19 mouse cellular contexts compared by ENCODE assay signal in genomic region chr11:84774870-84775514, GRCm38 (mm10). TPM values are rescaled to one million over a fixed set of nuclear protein-coding genes. Genes with fewer than 3 reads are reported as not detected.
DNase-seq lines count a peak whose midpoint lies in the region; ATAC-seq lines count a peak whose summit lies in the region.
"Had no signal": no experiment of that assay in that cellular context is flagged by ENCODE, and none has a peak within 500 bp of the region (broad histone marks: within the 10 kb centered on the region; RNA-seq: fewer than 3 reads in every experiment).

No protein-coding gene starts in this region.

- DNase-seq in adrenal gland, adult 18-20 months (ENCODE audit: low spot score in 2 of 2) = no peak
- no peak for DNase-seq in right cerebral cortex, postnatal 10 days (ENCODE audit: low spot score in 2 of 2)
- no peak for DNase-seq in heart, embryonic 10.5 days (ENCODE audit: low spot score)
- DNase-seq: cerebellum, adult 8-10 months; heart, postnatal 36 days; kidney, adult 11 months; kidney, postnatal 10 days; liver, embryonic 13.5 days; thymus, postnatal 36 days had no signal

- 48% methylated on average over 13 of the region's 13 CpGs for WGBS in embryonic facial prominence, embryonic 13.5 days
- WGBS in forebrain, embryonic 15.5 days = 24% methylated on average over 13 of the region's 13 CpGs
- WGBS in hindbrain, embryonic 16.5 days = 27% methylated on average over 13 of the region's 13 CpGs
- WGBS in midbrain, embryonic 15.5 days = 43% methylated on average over 13 of the region's 13 CpGs
- WGBS in heart, embryonic 10.5 days = 59% methylated on average over 13 of the region's 13 CpGs

- H3K9ac ChIP-seq in embryonic facial prominence, embryonic 13.5 days = no peak overlapping the region
- H3K9ac ChIP-seq in forebrain, embryonic 15.5 days (replicated peaks) = no peak overlapping the region
- no peak overlapping the region for H3K9ac ChIP-seq in hindbrain, embryonic 16.5 days (ENCODE audit: low read depth, low read length)
- no peak overlapping the region for H3K9ac ChIP-seq in midbrain, embryonic 15.5 days
- H3K9ac ChIP-seq: liver, embryonic 13.5 days had no signal

- H3K4me3 ChIP-seq in embryonic facial prominence, embryonic 13.5 days = no peak overlapping the region
- no peak overlapping the region for H3K4me3 ChIP-seq in forebrain, embryonic 15.5 days
- no peak overlapping the region for H3K4me3 ChIP-seq in hindbrain, embryonic 16.5 days (ENCODE audit: low read length)
- no peak overlapping the region for H3K4me3 ChIP-seq in midbrain, embryonic 15.5 days
- no peak overlapping the region for H3K4me3 ChIP-seq in heart, embryonic 10.5 days
- H3K4me3 ChIP-seq: heart, embryonic 13.5 days; limb, embryonic 12.5 days; liver, embryonic 13.5 days; megakaryocyte, embryonic 14.5 days had no signal

- peaks cover 58% of the 10 kb centered on the region for H3K27me3 ChIP-seq in embryonic facial prominence, embryonic 13.5 days
- peaks cover 75% of the 10 kb centered on the region for H3K27me3 ChIP-seq in forebrain, embryonic 15.5 days
- no peaks in the 10 kb centered on the region for H3K27me3 ChIP-seq in hindbrain, embryonic 16.5 days (replicated peaks; ENCODE audit: control insufficient read depth, insufficient read depth, low read length)
- H3K27me3 ChIP-seq in midbrain, embryonic 15.5 days (replicated peaks) = peaks cover 3% of the 10 kb centered on the region; the same call in 1 of the 2 replicates
- peaks cover 38% of the 10 kb centered on the region for H3K27me3 ChIP-seq in heart, embryonic 10.5 days (ENCODE audit: insufficient read depth, poor library complexity, severe bottlenecking)
- H3K27me3 ChIP-seq: Patski had no signal

- 0 out of 2 replicates have a peak overlapping the region, but pooled peaks have one; percentile 7 for H3K4me2 ChIP-seq in embryonic facial prominence, embryonic 13.5 days
- H3K4me2 ChIP-seq in forebrain, embryonic 15.5 days (replicated peaks) = no peak overlapping the region
- H3K4me2 ChIP-seq in hindbrain, embryonic 16.5 days (ENCODE audit: low read length) = peak overlapping the region; percentile 7; the same call in 1 of the 2 replicates
- H3K4me2 ChIP-seq in midbrain, embryonic 15.5 days = 0 out of 2 replicates have a peak overlapping the region, but pooled peaks have one; percentile 2
- H3K4me2 ChIP-seq: heart, embryonic 13.5 days; limb, embryonic 12.5 days; liver, embryonic 13.5 days had no signal

- H3K36me3 ChIP-seq in embryonic facial prominence, embryonic 13.5 days = no peaks in the 10 kb centered on the region
- H3K36me3 ChIP-seq in forebrain, embryonic 15.5 days = no peaks in the 10 kb centered on the region
- no peaks in the 10 kb centered on the region for H3K36me3 ChIP-seq in hindbrain, embryonic 16.5 days (ENCODE audit: control insufficient read depth, insufficient read depth, low read length)
- no peaks in the 10 kb centered on the region for H3K36me3 ChIP-seq in midbrain, embryonic 15.5 days (replicated peaks)
- H3K36me3 ChIP-seq in heart, embryonic 10.5 days = no peaks in the 10 kb centered on the region
- H3K36me3 ChIP-seq: heart, embryonic 13.5 days; limb, embryonic 12.5 days; liver, embryonic 13.5 days had no signal

- H3K9me3 ChIP-seq in embryonic facial prominence, embryonic 13.5 days = no peaks in the 10 kb centered on the region
- H3K9me3 ChIP-seq in forebrain, embryonic 15.5 days = no peaks in the 10 kb centered on the region
- no peaks in the 10 kb centered on the region for H3K9me3 ChIP-seq in hindbrain, embryonic 16.5 days (ENCODE audit: control insufficient read depth, low read length)
- no peaks in the 10 kb centered on the region for H3K9me3 ChIP-seq in midbrain, embryonic 15.5 days
- no peaks in the 10 kb centered on the region for H3K9me3 ChIP-seq in heart, embryonic 10.5 days
- H3K9me3 ChIP-seq: heart, embryonic 13.5 days; limb, embryonic 12.5 days; liver, embryonic 13.5 days had no signal

- peaks cover 18% of the 10 kb centered on the region for H3K4me1 ChIP-seq in embryonic facial prominence, embryonic 13.5 days
- peaks cover 27% of the 10 kb centered on the region for H3K4me1 ChIP-seq in forebrain, embryonic 15.5 days
- peaks cover 21% of the 10 kb centered on the region for H3K4me1 ChIP-seq in hindbrain, embryonic 16.5 days (ENCODE audit: control insufficient read depth, insufficient read depth, low read depth, low read length)
- H3K4me1 ChIP-seq in midbrain, embryonic 15.5 days = peaks cover 31% of the 10 kb centered on the region
- H3K4me1 ChIP-seq in heart, embryonic 10.5 days = peaks cover 11% of the 10 kb centered on the region
- H3K4me1 ChIP-seq: liver, embryonic 13.5 days; megakaryocyte, embryonic 14.5 days had no signal

- no peak for ATAC-seq in embryonic facial prominence, embryonic 13.5 days (ENCODE audit: insufficient number of reproducible peaks, insufficient read depth, low FRiP score, low TSS enrichment, low read depth)
- 0 out of 2 replicates have a peak, but pooled peaks have one; percentile 49 for ATAC-seq in forebrain, embryonic 15.5 days (replicated peaks)
- peak; percentile 50 for ATAC-seq in hindbrain, embryonic 16.5 days
- ATAC-seq in midbrain, embryonic 15.5 days (replicated peaks) = 0 out of 2 replicates have a peak, but pooled peaks have one; percentile 31
- no peak for ATAC-seq in frontal cortex, adult (ENCODE audit: low TSS enrichment)
- ATAC-seq: lung, postnatal 0 days; Patski had no signal

- peak overlapping the region; percentile 51; the same call in 1 of the 2 replicates for H3K27ac ChIP-seq in embryonic facial prominence, embryonic 13.5 days
- H3K27ac ChIP-seq in forebrain, embryonic 15.5 days (replicated peaks) = peak overlapping the region; percentile 34; the same call in 1 of the 2 replicates
- H3K27ac ChIP-seq in hindbrain, embryonic 16.5 days (ENCODE audit: low read depth, low read length) = peak overlapping the region; percentile 48
- H3K27ac ChIP-seq in midbrain, embryonic 15.5 days = peak overlapping the region; percentile 69
- no peak overlapping the region for H3K27ac ChIP-seq in heart, embryonic 10.5 days
- H3K27ac ChIP-seq: heart, embryonic 13.5 days; limb, embryonic 12.5 days; liver, embryonic 13.5 days had no signal

RNA-seq across cellular contexts. Expression of gene Mrm1, which starts 44.3 kb away (rescaled TPM):
- 10.3 and 10.4 TPM in 2 replicates for polyA plus RNA-seq in embryonic facial prominence, embryonic 13.5 days (2015; fragmentation: Nextera tagmentation; extraction: Ambion mirVana)
- polyA plus RNA-seq in forebrain, embryonic 15.5 days (2015; fragmentation: Nextera tagmentation; extraction: Ambion mirVana) = 12.3 and 14.3 TPM in 2 replicates
- 18.9 and 26.0 TPM in 2 replicates for polyA plus RNA-seq in hindbrain, embryonic 16.5 days (2015; fragmentation: Nextera tagmentation; extraction: Ambion mirVana)
- 13.2 and 16.0 TPM in 2 replicates for polyA plus RNA-seq in midbrain, embryonic 15.5 days (2015; fragmentation: Nextera tagmentation; extraction: Ambion mirVana)
- 10 to 100 TPM; 14.2 to 22.6 TPM for total RNA-seq in adrenal gland, adult 18-20 months (2021)
- polyA plus RNA-seq in heart, embryonic 10.5 days (2016; fragmentation: Nextera tagmentation; extraction: Ambion mirVana) = 12.7 and 15.7 TPM in 2 replicates

RNA-seq across cellular contexts. Expression of gene Dhrs11, which starts 53.8 kb away (rescaled TPM):
- 12.5 and 17.6 TPM in 2 replicates for polyA plus RNA-seq in embryonic facial prominence, embryonic 13.5 days (2015; fragmentation: Nextera tagmentation; extraction: Ambion mirVana)
- polyA plus RNA-seq in forebrain, embryonic 15.5 days (2015; fragmentation: Nextera tagmentation; extraction: Ambion mirVana) = 4.4 and 4.7 TPM in 2 replicates
- 11.0 and 11.1 TPM in 2 replicates for polyA plus RNA-seq in hindbrain, embryonic 16.5 days (2015; fragmentation: Nextera tagmentation; extraction: Ambion mirVana)
- 6.6 and 8.7 TPM in 2 replicates for polyA plus RNA-seq in midbrain, embryonic 15.5 days (2015; fragmentation: Nextera tagmentation; extraction: Ambion mirVana)
- 10 to 100 TPM; 41.5 to 53.6 TPM for total RNA-seq in adrenal gland, adult 18-20 months (2021)
- polyA plus RNA-seq in heart, embryonic 10.5 days (2016; fragmentation: Nextera tagmentation; extraction: Ambion mirVana) = 29.3 and 34.3 TPM in 2 replicates

Comparison
In these comparisons a context has a peak if more than half of its experiments do, and no peak if none do; other contexts are left out.
1. ATAC-seq: peak in forebrain, embryonic 15.5 days (single experiment), hindbrain, embryonic 16.5 days (single experiment) and midbrain, embryonic 15.5 days (single experiment); none in embryonic facial prominence, embryonic 13.5 days (single experiment) and frontal cortex, adult (single experiment).